Mouse (Mus musculus) monocyte, adult 5-6 weeks (primary cell): ENCODE measurements around the gene Ttc21b. TPM values are rescaled to one million over a fixed set of nuclear protein-coding genes. Genes with fewer than 3 reads are reported as not detected.

Experiments used
- ATAC-seq: fragments of 153-309, 156-312 bp; replicated peaks from 2 replicates; pipeline ENCODE4 v1.8.0; 2017; ENCODE audit warnings: mild to moderate bottlenecking; ENCODE audit not compliant: low TSS enrichment, insufficient number of reproducible peaks, severe bottlenecking, poor library complexity, low FRiP score
- total RNA-seq: library from RNA; stranded (forward); fragments of 200-1000, 200-491, 200-594 nt; gene quantifications from 3 replicates; pipeline ENCODE4 v1.2.3, GENCODE M21; 2017

Ttc21b gene
- 0.95 to 4.7 TPM (median 2.3 TPM) in 3 replicates for total RNA-seq

GRCm38 (mm10) chr2:66256220-66257131 is at the start of gene Ttc21b:
TSS of gene Ttc21b (minus strand) at chr2:66256617.
- peak; percentile 94 for ATAC-seq

GRCm38 (mm10) chr2:66272551-66272950 is 16.1 kb upstream of the Ttc21b start:
- ATAC-seq, result no peak

- ATAC-seq, result no peak
These were observed 12.4 kb downstream of the Ttc21b start for GRCm38 (mm10) chr2:66244013-66244412.

GRCm38 (mm10) chr2:66240334-66240733 is 16.1 kb downstream of the Ttc21b start:
- ATAC-seq, result no peak

GRCm38 (mm10) chr2:66238886-66239285 is 17.5 kb downstream of the Ttc21b start:
- ATAC-seq, result no peak

GRCm38 (mm10) chr2:66220954-66221353 is 35.5 kb downstream of the Ttc21b start:
- no peak for ATAC-seq

GRCm38 (mm10) chr2:66209875-66210274 is 46.5 kb downstream of the Ttc21b start:
- no peak for ATAC-seq

GRCm38 (mm10) chr2:66209353-66209752 is 47.1 kb downstream of the Ttc21b start:
- no peak for ATAC-seq

- ATAC-seq, result no peak
These were observed 49.6 kb downstream of the Ttc21b start for GRCm38 (mm10) chr2:66206796-66207195.

- ATAC-seq, result no peak
These were observed 52.2 kb downstream of the Ttc21b start for GRCm38 (mm10) chr2:66204218-66204617.

- ATAC-seq, result no peak
These were observed 56.2 kb downstream of the Ttc21b start for GRCm38 (mm10) chr2:66200195-66200594.

- no peak for ATAC-seq
These were observed 64.7 kb downstream of the Ttc21b start for GRCm38 (mm10) chr2:66191691-66192100.

- ATAC-seq, result no peak
These were observed 66.3 kb downstream of the Ttc21b start for GRCm38 (mm10) chr2:66190157-66190556.

- ATAC-seq, result peak; percentile 79
These were observed 67.2 kb downstream of the Ttc21b start for GRCm38 (mm10) chr2:66189197-66189596.

- no peak for ATAC-seq
These were observed 68.9 kb downstream of the Ttc21b start for GRCm38 (mm10) chr2:66187520-66187919.

GRCm38 (mm10) chr2:66184431-66185164 is 71.8 kb downstream of the Ttc21b start:
- no peak for ATAC-seq

GRCm38 (mm10) chr2:66180293-66180692 is 76.1 kb downstream of the Ttc21b start:
- ATAC-seq, result no peak

GRCm38 (mm10) chr2:66179782-66180181 is 76.6 kb downstream of the Ttc21b start:
- ATAC-seq, result peak; percentile 78; the same call in 1 of the 2 replicates

- ATAC-seq, result no peak
These were observed 77.6 kb downstream of the Ttc21b start for GRCm38 (mm10) chr2:66178848-66179215.
